Mouse (Mus musculus) heart, adult 2 months (tissue): Measurements from ENCODE around the gene Atp10a.

Source experiments
- CTCF ChIP-seq: fragments of 200-600 bp; IDR thresholded peaks from 2 replicates; pipeline ENCODE4 v1.8.1; 2022; ENCODE audit warnings: antibody characterized with exemption, mild to moderate bottlenecking, moderate library complexity
- POLR2A ChIP-seq: fragments of 200-500 bp; IDR thresholded peaks from 2 replicates; pipeline ENCODE4 v1.6.1; 2011; ENCODE audit warnings: mild to moderate bottlenecking, low read depth, low read length, control low read depth; ENCODE audit not compliant: insufficient read depth

DNA sequence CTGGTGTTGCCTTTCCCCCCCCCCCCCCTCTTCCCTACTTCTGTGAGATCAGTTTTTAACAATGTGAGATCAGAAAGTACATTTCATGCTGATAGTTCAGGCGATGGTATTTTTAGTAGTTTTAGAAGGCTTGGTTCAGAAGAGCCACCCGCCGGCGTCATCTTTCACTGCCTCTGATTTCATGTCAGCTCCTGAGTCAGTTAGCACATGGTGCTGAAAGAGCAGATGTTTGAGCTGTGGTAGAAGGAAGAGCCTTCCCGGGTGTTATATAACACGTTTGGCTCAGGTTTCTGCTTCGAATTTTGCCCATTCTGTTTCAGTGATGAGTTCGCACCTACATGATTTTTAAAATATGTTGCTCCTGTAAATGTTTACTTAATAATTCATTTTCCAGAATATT is 74.2 kb downstream of the Atp10a start:
- TF ChIP-seq CTCF (no peak), POLR2A (no peak)
